ENCODE assay signal across 22 mouse cellular contexts in genomic region chr1:40696436-40696835, GRCm38 (mm10). TPM values are rescaled to one million over a fixed set of nuclear protein-coding genes. Genes with fewer than 3 reads are reported as not detected.
"Had no signal": no experiment of that assay in that cellular context is flagged by ENCODE, and none has a peak within 500 bp of the region (broad histone marks: within the 10 kb centered on the region; RNA-seq: fewer than 3 reads in every experiment).

No protein-coding gene starts in this region.

- H3K27me3 ChIP-seq: limb, embryonic 12.5 days; limb, embryonic 15.5 days; megakaryocyte, embryonic 14.5 days; midbrain, embryonic 13.5 days; neural tube, embryonic 13.5 days had no signal

- H3K4me2 ChIP-seq: limb, embryonic 12.5 days; limb, embryonic 15.5 days; liver, embryonic 11.5 days; lung, embryonic 14.5 days; midbrain, embryonic 13.5 days; neural tube, embryonic 13.5 days had no signal

- H3K27ac ChIP-seq: limb, embryonic 12.5 days; limb, embryonic 15.5 days; liver, embryonic 14.5 days; midbrain, embryonic 10.5 days; midbrain, embryonic 13.5 days; neural tube, embryonic 13.5 days had no signal

- H3K4me1 ChIP-seq: limb, embryonic 12.5 days; limb, embryonic 15.5 days; megakaryocyte, embryonic 14.5 days; midbrain, embryonic 10.5 days; midbrain, embryonic 13.5 days; neural tube, embryonic 13.5 days had no signal

- H3K9me3 ChIP-seq: limb, embryonic 12.5 days; limb, embryonic 15.5 days; megakaryocyte, embryonic 14.5 days; midbrain, embryonic 13.5 days; neural tube, embryonic 13.5 days had no signal

- DNase-seq: kidney, adult 18-20 months; left cerebral cortex, postnatal 4 days; liver, postnatal 0 days; lung, embryonic 14.5 days; lung, postnatal 36 days; retina, postnatal 1 day; right cerebral cortex, postnatal 25 days; thymus, adult 2 months; thymus, postnatal 14 days; thymus, postnatal 4 days had no signal

- H3K4me3 ChIP-seq: limb, embryonic 12.5 days; limb, embryonic 15.5 days; megakaryocyte, embryonic 14.5 days; midbrain, embryonic 10.5 days; midbrain, embryonic 13.5 days; myocyte; neural tube, embryonic 13.5 days had no signal

- ATAC-seq: hindbrain, embryonic 16.5 days; liver, postnatal 0 days; lung, postnatal 0 days; midbrain, embryonic 13.5 days; midbrain, embryonic 16.5 days had no signal

- H3K36me3 ChIP-seq: limb, embryonic 12.5 days; limb, embryonic 15.5 days; midbrain, embryonic 10.5 days; midbrain, embryonic 13.5 days; neural tube, embryonic 13.5 days had no signal

- H3K9ac ChIP-seq: limb, embryonic 12.5 days; limb, embryonic 15.5 days; liver, embryonic 14.5 days; liver, postnatal 0 days; lung, embryonic 14.5 days; midbrain, embryonic 13.5 days; neural tube, embryonic 13.5 days had no signal

RNA-seq across cellular contexts. Expression of gene Slc9a2, which starts 16.1 kb away (rescaled TPM):
- polyA plus RNA-seq: liver, embryonic 11.5 days; liver, postnatal 0 days; lung, embryonic 14.5 days had no signal
